Mouse (Mus musculus): Measurements from ENCODE around the gene Itpa. TPM values are rescaled to one million over a fixed set of nuclear protein-coding genes. Genes with fewer than 3 reads are reported as not detected.
A peak's percentile ranks its signal among the peaks of the same experiment; 100 is the strongest.

Gene Itpa
- polyA plus RNA-seq, 1 experiment from 2014 or later, result 85.5 TPM

GRCm38 (mm10) chr2:130634739-130635411, 32.5 kb upstream of the Itpa start:
- ATAC-seq (ENCODE audit: insufficient read depth, low FRiP score), result peak; percentile 20; the same call in 1 of the 2 replicates
- 8% methylated on average over 38 of the region's 38 CpGs for WGBS
- Histone ChIP-seq H3K4me2 (ENCODE audit: low read depth, low read length) (peak overlapping the region; percentile 76), H3K4me1 (ENCODE audit: control insufficient read depth, insufficient read depth, low read length) (peaks cover 15% of the 10 kb centered on the region; the same call in 1 of the 2 replicates), H3K27me3 (ENCODE audit: control insufficient read depth, insufficient read depth, low read length) (peaks cover 17% of the 10 kb centered on the region), H3K36me3 (ENCODE audit: control insufficient read depth, insufficient read depth, low read length) (no peaks in the 10 kb centered on the region), H3K9me3 (replicated peaks; ENCODE audit: control insufficient read depth, low read length) (no peaks in the 10 kb centered on the region), H3K4me3 (replicated peaks; ENCODE audit: low read length) (peak overlapping the region; percentile 45), H3K9ac (ENCODE audit: low read length) (peak overlapping the region; percentile 70), H3K27ac (ENCODE audit: low read length) (no peak overlapping the region)

GRCm38 (mm10) chr2:130635847-130636246, 31.6 kb upstream of the Itpa start:
- Histone ChIP-seq H3K4me2 (ENCODE audit: low read depth, low read length) (peak overlapping the region; percentile 76), H3K9ac (ENCODE audit: low read length) (0 out of 2 replicates have a peak overlapping the region, but pooled peaks have one; percentile 20), H3K4me1 (ENCODE audit: control insufficient read depth, insufficient read depth, low read length) (peaks cover 15% of the 10 kb centered on the region; the same call in 1 of the 2 replicates), H3K36me3 (ENCODE audit: control insufficient read depth, insufficient read depth, low read length) (no peaks in the 10 kb centered on the region), H3K27ac (ENCODE audit: low read length) (no peak overlapping the region), H3K27me3 (ENCODE audit: control insufficient read depth, insufficient read depth, low read length) (peaks cover 17% of the 10 kb centered on the region), H3K4me3 (replicated peaks; ENCODE audit: low read length) (no peak overlapping the region), H3K9me3 (replicated peaks; ENCODE audit: control insufficient read depth, low read length) (no peaks in the 10 kb centered on the region)
- no peak for ATAC-seq (ENCODE audit: insufficient read depth, low FRiP score)
- 37% methylated on average over 21 of the region's 21 CpGs for WGBS

- peaks cover 17% of the 10 kb centered on the region for H3K27me3 ChIP-seq (ENCODE audit: control insufficient read depth, insufficient read depth, low read length)
- H3K4me2 ChIP-seq (ENCODE audit: low read depth, low read length), result peak overlapping the region; percentile 30
- peaks cover 20% of the 10 kb centered on the region for H3K4me1 ChIP-seq (ENCODE audit: control insufficient read depth, insufficient read depth, low read length)
- no peaks in the 10 kb centered on the region for H3K36me3 ChIP-seq (ENCODE audit: control insufficient read depth, insufficient read depth, low read length)
- WGBS, result 33% methylated on average over 16 of the region's 16 CpGs
- peak; percentile 65 for ATAC-seq (ENCODE audit: insufficient read depth, low FRiP score)
- H3K9me3 ChIP-seq (replicated peaks; ENCODE audit: control insufficient read depth, low read length), result no peaks in the 10 kb centered on the region
- H3K9ac ChIP-seq (ENCODE audit: low read length), result peak overlapping the region; percentile 54
- peak overlapping the region; percentile 31 for H3K4me3 ChIP-seq (replicated peaks; ENCODE audit: low read length)
- peak overlapping the region; percentile 74 for H3K27ac ChIP-seq (ENCODE audit: low read length)
Observed at GRCm38 (mm10) chr2:130638101-130638611, 29.3 kb upstream of the Itpa start.

DNA sequence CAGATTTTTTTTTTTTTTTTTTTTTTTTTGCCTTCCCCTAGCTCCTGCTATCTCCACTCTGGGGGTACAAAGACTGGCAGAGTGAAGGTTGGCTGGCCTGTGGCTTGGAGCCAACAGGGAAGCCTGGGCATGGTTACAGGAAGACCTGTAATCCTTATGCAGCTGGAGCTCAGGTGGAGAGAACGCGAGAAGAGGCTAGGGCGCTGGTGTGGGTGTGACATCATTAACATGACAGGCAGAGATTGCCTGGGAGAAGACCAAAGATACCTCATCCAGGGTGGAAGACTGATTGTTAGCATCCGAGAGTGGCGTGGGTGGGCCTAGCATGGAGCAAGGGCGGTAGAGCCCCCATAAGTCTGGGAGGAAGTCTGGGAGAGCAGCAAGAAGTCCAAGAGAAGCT, 28.1 kb upstream of the Itpa start:
- Histone ChIP-seq H3K9me3 (replicated peaks; ENCODE audit: control insufficient read depth, low read length) (no peaks in the 10 kb centered on the region), H3K4me2 (ENCODE audit: low read depth, low read length) (no peak overlapping the region), H3K4me1 (ENCODE audit: control insufficient read depth, insufficient read depth, low read length) (peaks cover 20% of the 10 kb centered on the region), H3K27ac (ENCODE audit: low read length) (peak overlapping the region; percentile 74), H3K27me3 (ENCODE audit: control insufficient read depth, insufficient read depth, low read length) (peaks cover 12% of the 10 kb centered on the region), H3K4me3 (replicated peaks; ENCODE audit: low read length) (no peak overlapping the region), H3K36me3 (ENCODE audit: control insufficient read depth, insufficient read depth, low read length) (no peaks in the 10 kb centered on the region), H3K9ac (ENCODE audit: low read length) (no peak overlapping the region)
- 71% methylated on average over 6 of the region's 6 CpGs for WGBS
- ATAC-seq (ENCODE audit: insufficient read depth, low FRiP score), result no peak

DNA sequence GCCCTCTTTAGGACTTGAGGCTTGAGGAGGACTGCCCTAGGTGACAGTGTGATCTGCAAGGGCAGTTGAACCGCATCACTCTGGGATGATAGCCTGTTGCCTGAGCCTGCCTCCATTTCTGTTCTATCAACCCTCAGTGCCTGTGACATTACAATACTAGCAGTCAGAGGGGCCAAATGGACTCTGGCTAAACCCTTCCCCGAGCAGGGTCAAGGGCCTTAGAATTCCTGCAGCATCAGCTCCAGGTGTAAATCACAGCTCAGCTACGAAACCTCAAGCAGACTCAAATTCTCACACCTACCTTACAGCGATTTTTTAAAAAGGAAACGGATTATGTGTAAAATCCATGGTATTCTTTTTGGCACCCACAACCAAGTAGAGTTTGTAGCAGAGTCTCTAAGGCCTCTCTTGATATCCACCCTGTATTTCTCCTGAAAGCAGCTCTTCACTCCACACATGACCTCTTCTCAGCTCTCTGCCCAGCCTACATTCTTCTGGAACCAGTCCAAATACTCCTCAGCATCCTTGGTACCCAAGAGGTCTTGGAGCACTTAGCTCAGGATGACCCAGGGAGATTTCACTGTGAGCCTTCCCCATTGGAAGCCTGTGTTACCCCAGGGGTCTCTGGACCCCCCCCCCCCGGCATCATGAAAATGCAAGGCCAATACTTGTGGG, 25.9 kb upstream of the Itpa start:
- H3K9me3 ChIP-seq (replicated peaks; ENCODE audit: control insufficient read depth, low read length), result no peaks in the 10 kb centered on the region
- H3K27ac ChIP-seq (ENCODE audit: low read length), result no peak overlapping the region
- peak overlapping the region; percentile 96 for H3K4me2 ChIP-seq (ENCODE audit: low read depth, low read length)
- 0 out of 2 replicates have a peak overlapping the region, but pooled peaks have one; percentile 19 for H3K9ac ChIP-seq (ENCODE audit: low read length)
- H3K27me3 ChIP-seq (ENCODE audit: control insufficient read depth, insufficient read depth, low read length), result 0 out of 2 replicates have a peak, but pooled peaks cover 3% of the 10 kb centered on the region
- H3K4me3 ChIP-seq (replicated peaks; ENCODE audit: low read length), result peak overlapping the region; percentile 73; the same call in 1 of the 2 replicates
- ATAC-seq (ENCODE audit: insufficient read depth, low FRiP score), result no peak
- H3K36me3 ChIP-seq (ENCODE audit: control insufficient read depth, insufficient read depth, low read length), result no peaks in the 10 kb centered on the region
- WGBS, result 55% methylated on average over 6 of the region's 6 CpGs
- peaks cover 6% of the 10 kb centered on the region for H3K4me1 ChIP-seq (ENCODE audit: control insufficient read depth, insufficient read depth, low read length)

DNA sequence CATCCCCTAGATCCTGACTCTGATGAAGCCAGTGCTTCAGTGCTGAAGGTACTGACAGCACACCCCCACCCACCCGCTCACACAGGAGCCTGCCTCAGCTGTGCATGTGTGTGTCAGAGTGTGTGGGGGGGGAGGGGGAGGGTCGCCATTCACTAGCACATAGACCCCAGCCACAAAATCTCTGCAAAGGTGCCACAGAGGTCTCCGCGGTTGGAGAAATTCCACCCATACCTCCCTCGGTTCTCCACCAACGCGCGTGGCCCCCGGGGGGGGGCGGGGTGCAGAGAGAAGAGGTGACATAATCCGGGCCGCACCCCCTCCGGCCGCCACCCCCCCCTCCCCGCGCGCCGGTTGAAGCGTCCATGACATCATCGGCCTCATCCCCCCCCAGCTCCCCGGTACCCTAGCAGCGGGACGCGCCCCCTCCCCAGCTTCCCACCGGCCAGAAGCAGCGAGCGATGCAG, 25.2 kb upstream of the Itpa start:
- Histone ChIP-seq H3K4me2 (ENCODE audit: low read depth, low read length) (peak overlapping the region; percentile 96), H3K4me3 (replicated peaks; ENCODE audit: low read length) (peak overlapping the region; percentile 73), H3K4me1 (ENCODE audit: control insufficient read depth, insufficient read depth, low read length) (peaks cover 6% of the 10 kb centered on the region), H3K27me3 (ENCODE audit: control insufficient read depth, insufficient read depth, low read length) (no peaks in the 10 kb centered on the region), H3K9me3 (replicated peaks; ENCODE audit: control insufficient read depth, low read length) (no peaks in the 10 kb centered on the region), H3K36me3 (ENCODE audit: control insufficient read depth, insufficient read depth, low read length) (no peaks in the 10 kb centered on the region), H3K27ac (ENCODE audit: low read length) (no peak overlapping the region), H3K9ac (ENCODE audit: low read length) (peak overlapping the region; percentile 77)
- 1% methylated on average over 15 of the region's 27 CpGs for WGBS
- ATAC-seq (ENCODE audit: insufficient read depth, low FRiP score), result peak; percentile 3; the same call in 1 of the 2 replicates

DNA sequence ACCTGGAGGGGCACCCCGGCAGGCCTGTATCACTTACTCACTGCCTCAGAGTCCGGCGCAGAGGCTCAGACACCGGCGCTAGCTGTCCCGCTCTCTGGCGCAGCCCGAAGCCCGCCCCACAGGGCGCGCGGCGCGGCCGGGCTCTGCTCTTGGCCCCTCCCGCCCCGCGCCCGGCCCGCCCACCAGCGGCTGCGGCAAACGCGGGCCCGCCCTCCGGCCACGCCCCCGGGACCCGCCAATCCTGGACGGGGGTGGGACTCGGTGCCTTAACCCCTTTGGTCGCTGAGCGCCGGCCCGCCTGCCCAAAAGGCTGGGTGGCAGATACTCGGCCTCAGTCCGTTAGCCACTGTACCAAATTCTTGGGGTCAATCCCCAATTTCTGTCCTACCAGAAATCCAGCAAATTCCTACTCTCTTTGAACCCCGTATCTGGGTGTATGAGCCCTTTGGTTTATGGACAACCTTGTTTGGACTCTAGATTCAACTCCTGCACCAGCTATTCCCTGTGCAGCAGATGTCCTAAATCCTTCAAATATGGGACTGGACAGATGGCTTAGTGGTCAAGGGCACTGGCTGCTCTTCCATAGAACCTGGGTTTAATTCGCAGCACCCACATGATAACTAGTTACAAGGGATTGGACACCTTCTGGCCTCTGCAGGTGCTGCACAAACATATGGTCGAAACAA, 24.6 kb upstream of the Itpa start, which contains the start of gene Lzts3:
Gene Lzts3, minus strand, starts transcription at position 120 of the 686 bp plus-strand sequence.
- Histone ChIP-seq H3K4me3 (replicated peaks; ENCODE audit: low read length) (peak within 1 kb of the TSS; percentile 73), H3K9ac (ENCODE audit: low read length) (peak within 1 kb of the TSS; percentile 77), H3K27me3 (ENCODE audit: control insufficient read depth, insufficient read depth, low read length) (no peaks in the 10 kb centered on the region), H3K4me2 (ENCODE audit: low read depth, low read length) (peak within 1 kb of the TSS; percentile 96), H3K27ac (ENCODE audit: low read length) (no peak within 1 kb of the TSS), H3K9me3 (replicated peaks; ENCODE audit: control insufficient read depth, low read length) (no peaks in the 10 kb centered on the region), H3K4me1 (ENCODE audit: control insufficient read depth, insufficient read depth, low read length) (peaks cover 6% of the 10 kb centered on the region), H3K36me3 (ENCODE audit: control insufficient read depth, insufficient read depth, low read length) (no peaks in the 10 kb centered on the region)
- ATAC-seq (ENCODE audit: insufficient read depth, low FRiP score), result peak; percentile 94
- 3% methylated on average over 38 of the region's 40 CpGs for WGBS

- 82% methylated on average over 4 of the region's 4 CpGs for WGBS
- no peaks in the 10 kb centered on the region for H3K9me3 ChIP-seq (replicated peaks; ENCODE audit: control insufficient read depth, low read length)
Observed at GRCm38 (mm10) chr2:130645198-130645597, 22.2 kb upstream of the Itpa start.

More at GRCm38 (mm10) chr2:130645198-130645597, 22.2 kb upstream of the Itpa start:
- no peak for ATAC-seq (ENCODE audit: insufficient read depth, low FRiP score)
- H3K4me2 ChIP-seq (ENCODE audit: low read depth, low read length), result no peak overlapping the region
- no peak overlapping the region for H3K27ac ChIP-seq (ENCODE audit: low read length)
- no peak overlapping the region for H3K4me3 ChIP-seq (replicated peaks; ENCODE audit: low read length)
- no peaks in the 10 kb centered on the region for H3K36me3 ChIP-seq (ENCODE audit: control insufficient read depth, insufficient read depth, low read length)
- H3K27me3 ChIP-seq (ENCODE audit: control insufficient read depth, insufficient read depth, low read length), result no peaks in the 10 kb centered on the region
- no peak overlapping the region for H3K9ac ChIP-seq (ENCODE audit: low read length)
- H3K4me1 ChIP-seq (ENCODE audit: control insufficient read depth, insufficient read depth, low read length), result peaks cover 6% of the 10 kb centered on the region

Measured in stomach, embryonic 16.5 days (tissue).